In the genomic region with DNA sequence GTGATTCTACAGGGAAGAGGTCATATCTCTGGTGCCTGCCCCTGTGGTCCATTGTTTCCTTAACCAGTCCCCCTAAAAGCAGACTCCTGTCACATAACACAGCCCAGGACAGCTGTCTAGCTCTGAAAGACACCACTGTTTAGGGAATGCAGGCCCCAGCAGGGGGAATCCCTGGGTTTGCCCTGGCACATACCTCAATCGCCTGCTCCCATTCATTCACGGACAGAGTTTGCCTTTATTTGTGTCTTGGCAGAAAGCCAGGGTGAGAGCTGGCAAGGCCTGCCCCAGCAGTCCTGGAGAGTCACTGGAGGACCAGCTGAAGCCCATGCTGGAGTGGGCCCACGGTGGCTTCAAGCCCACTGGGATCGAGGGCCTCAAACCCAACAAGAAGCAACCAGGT, we compare ENCODE assay signal across 9 mouse cellular contexts. TPM values are rescaled to one million over a fixed set of nuclear protein-coding genes. Genes with fewer than 3 reads are reported as not detected.
DNase-seq lines count a peak whose midpoint lies in the region; ATAC-seq lines count a peak whose summit lies in the region.
"Had no signal": no experiment of that assay in that cellular context is flagged by ENCODE, and none has a peak within 500 bp of the region (broad histone marks: within the 10 kb centered on the region; RNA-seq: fewer than 3 reads in every experiment).

No protein-coding gene starts in this region.

- no peaks in the 10 kb centered on the region for H3K27me3 ChIP-seq in forebrain, embryonic 14.5 days (replicated peaks; ENCODE audit: control insufficient read depth, insufficient read depth, low read length)
- no peaks in the 10 kb centered on the region for H3K27me3 ChIP-seq in hindbrain, embryonic 11.5 days (ENCODE audit: control insufficient read depth, insufficient read depth, low read length)
- H3K27me3 ChIP-seq: Patski had no signal

- no peaks in the 10 kb centered on the region for H3K36me3 ChIP-seq in forebrain, embryonic 14.5 days (ENCODE audit: control insufficient read depth, insufficient read depth, low read length)
- no peaks in the 10 kb centered on the region for H3K36me3 ChIP-seq in hindbrain, embryonic 11.5 days (ENCODE audit: control insufficient read depth, insufficient read depth, low read length)

- H3K9me3 ChIP-seq in forebrain, embryonic 14.5 days (replicated peaks; ENCODE audit: control insufficient read depth, low read length), result no peaks in the 10 kb centered on the region
- H3K9me3 ChIP-seq in hindbrain, embryonic 11.5 days (ENCODE audit: control insufficient read depth, low read length), result no peaks in the 10 kb centered on the region

- 1% methylated on average over 4 of the region's 4 CpGs for WGBS in forebrain, embryonic 14.5 days
- 31% methylated on average over 4 of the region's 4 CpGs for WGBS in hindbrain, embryonic 11.5 days

- peak overlapping the region; percentile 84 for H3K27ac ChIP-seq in forebrain, embryonic 14.5 days (ENCODE audit: low read depth, low read length)
- H3K27ac ChIP-seq in hindbrain, embryonic 11.5 days (ENCODE audit: low read depth, low read length), result peak overlapping the region; percentile 73

- no peak overlapping the region for H3K9ac ChIP-seq in forebrain, embryonic 14.5 days (ENCODE audit: low read length)
- H3K9ac ChIP-seq in hindbrain, embryonic 11.5 days (ENCODE audit: low read depth, low read length), result no peak overlapping the region

- peak; percentile 92 for ATAC-seq in forebrain, embryonic 14.5 days
- peak; percentile 84 for ATAC-seq in hindbrain, embryonic 11.5 days (ENCODE audit: low FRiP score)
- ATAC-seq in erythroid progenitor cell, adult 5-6 weeks (replicated peaks; ENCODE audit: low FRiP score, poor library complexity, severe bottlenecking), result no peak
- ATAC-seq: Patski had no signal

- no peak overlapping the region for H3K4me3 ChIP-seq in forebrain, embryonic 14.5 days (ENCODE audit: low read depth, low read length)
- H3K4me3 ChIP-seq in hindbrain, embryonic 11.5 days (ENCODE audit: low read depth, low read length), result no peak overlapping the region

- peaks cover 13% of the 10 kb centered on the region for H3K4me1 ChIP-seq in forebrain, embryonic 14.5 days (ENCODE audit: control insufficient read depth, insufficient read depth, low read length)
- no peaks in the 10 kb centered on the region for H3K4me1 ChIP-seq in hindbrain, embryonic 11.5 days (replicated peaks; ENCODE audit: control insufficient read depth, insufficient read depth, low read length)

- H3K4me2 ChIP-seq in forebrain, embryonic 14.5 days (ENCODE audit: low read length), result peak overlapping the region; percentile 12; the same call in 1 of the 2 replicates
- no peak overlapping the region for H3K4me2 ChIP-seq in hindbrain, embryonic 11.5 days (replicated peaks; ENCODE audit: low read depth, low read length)

- peak; percentile 41 for DNase-seq in 3134 (ENCODE audit: extremely low read depth, insufficient read length, low spot score)
- DNase-seq in adrenal gland, postnatal 36 days, result peak; percentile 56
- peak; percentile 84 for DNase-seq in forebrain, embryonic 14.5 days (ENCODE audit: low spot score)
- peak; percentile 42 for DNase-seq in hindbrain, embryonic 11.5 days (ENCODE audit: low spot score)
- DNase-seq in left cerebral cortex, adult 18-20 months (ENCODE audit: low spot score in 2 of 2), result peak; percentile 19 to 39
- DNase-seq in lung, postnatal 4 days, result peak; percentile 54 to 74
- DNase-seq in right cerebral cortex, postnatal 4 days, result peak; percentile 53

RNA-seq across cellular contexts. Expression of gene Dnmt3c, which starts 16.8 kb away (rescaled TPM):
- total RNA-seq in adrenal gland, postnatal 36 days (2021), result not detected
- polyA plus RNA-seq in forebrain, embryonic 14.5 days (2014; fragmentation: Nextera tagmentation; extraction: Ambion mirVana), result 0.08 and 0.16 TPM in 2 replicates
- polyA plus RNA-seq in hindbrain, embryonic 11.5 days (2014; fragmentation: Nextera tagmentation; extraction: Ambion mirVana), result 0.10 TPM in 1 of 2 replicates, not detected in the other
- not detected for total RNA-seq in left cerebral cortex, adult 18-20 months (2021)
- not detected in 2 replicates for total RNA-seq in erythroid progenitor cell, adult 5-6 weeks (2015; ENCODE audit: low replicate concordance)
- 0.90 TPM in 1 of 2 replicates, not detected in the other for total RNA-seq in erythroid progenitor cell, adult 5-6 weeks (2017; ENCODE audit: low replicate concordance)

RNA-seq across cellular contexts. Expression of gene Mapre1, which starts 27.8 kb away (rescaled TPM):
- total RNA-seq in adrenal gland, postnatal 36 days (2021), result 100 to 1,000 TPM in 1 of 2 experiments, 10 to 100 TPM in 1; 100.0 to 116 TPM
- 384 and 427 TPM in 2 replicates for polyA plus RNA-seq in forebrain, embryonic 14.5 days (2014; fragmentation: Nextera tagmentation; extraction: Ambion mirVana)
- polyA plus RNA-seq in hindbrain, embryonic 11.5 days (2014; fragmentation: Nextera tagmentation; extraction: Ambion mirVana), result 376 and 407 TPM in 2 replicates
- 10 to 100 TPM; 72.0 to 94.5 TPM for total RNA-seq in left cerebral cortex, adult 18-20 months (2021)
- total RNA-seq in erythroid progenitor cell, adult 5-6 weeks (2015; ENCODE audit: low replicate concordance), result 75.0 and 109 TPM in 2 replicates
- 87.6 and 151 TPM in 2 replicates for total RNA-seq in erythroid progenitor cell, adult 5-6 weeks (2017; ENCODE audit: low replicate concordance)

Comparison
In these comparisons a context has a peak if more than half of its experiments do, and no peak if none do; other contexts are left out.
1. DNase-seq: peak in every context shown above with its lines; median percentile 84 in forebrain, embryonic 14.5 days; 64 in lung, postnatal 4 days; 56 in adrenal gland, postnatal 36 days; 53 in right cerebral cortex, postnatal 4 days; 42 in hindbrain, embryonic 11.5 days; 41 in 3134; 29 in left cerebral cortex, adult 18-20 months.